Mouse (Mus musculus): ENCODE data around the gene Sar1b.
"Not testable (repeated sequence)": the region's sequence is repeated elsewhere in the genome, so short reads cannot be mapped to it uniquely, and the experiment has no call there.

- TF ChIP-seq POLR2A (IDR thresholded peaks at IDR 0.05; ENCODE audit: borderline replicate concordance, extremely low read depth, low read depth, low read length); CTCF (IDR thresholded peaks at IDR 0.05; ENCODE audit: insufficient read depth, low read length): not testable (repeated sequence)
Observed at GRCm38 (mm10) chr11:51734218-51734617, 29.3 kb upstream of the Sar1b start.

Measured in lung, adult 2 months (tissue).